Mouse (Mus musculus): ENCODE measurements at regions not wholly inside any gene's neighbourhood (a gene's known extent, or its start where the extent isn't known, plus 50 kb on each side); places are given as distances from the start of the nearest gene placed in this dataset.

GRCm38 (mm10) chr6:7464346-7464745 lies 90.3 kb upstream of the Tac1 start:
- no peak for ATAC-seq (replicated peaks; ENCODE audit: low FRiP score, low TSS enrichment, poor library complexity, severe bottlenecking)

GRCm38 (mm10) chr6:7472366-7473026 lies 82.2 kb upstream of the Tac1 start:
- no peak for ATAC-seq (replicated peaks; ENCODE audit: low FRiP score, low TSS enrichment, poor library complexity, severe bottlenecking)

GRCm38 (mm10) chr6:7473730-7474129 lies 80.9 kb upstream of the Tac1 start:
- ATAC-seq (replicated peaks; ENCODE audit: low FRiP score, low TSS enrichment, poor library complexity, severe bottlenecking): no peak

GRCm38 (mm10) chr6:7476907-7477306 lies 77.8 kb upstream of the Tac1 start:
- no peak for ATAC-seq (replicated peaks; ENCODE audit: low FRiP score, low TSS enrichment, poor library complexity, severe bottlenecking)

- ATAC-seq (replicated peaks; ENCODE audit: low FRiP score, low TSS enrichment, poor library complexity, severe bottlenecking): no peak
Observed at GRCm38 (mm10) chr6:7494299-7494698, 60.4 kb upstream of the Tac1 start.

GRCm38 (mm10) chr6:7496766-7497165 lies 57.9 kb upstream of the Tac1 start:
- no peak for ATAC-seq (replicated peaks; ENCODE audit: low FRiP score, low TSS enrichment, poor library complexity, severe bottlenecking)

Measured in megakaryocyte-erythroid progenitor cell, adult 5-6 weeks (primary cell).